Mouse (Mus musculus): ENCODE results near the gene Sfmbt1.

The Sfmbt1 gene

DNA sequence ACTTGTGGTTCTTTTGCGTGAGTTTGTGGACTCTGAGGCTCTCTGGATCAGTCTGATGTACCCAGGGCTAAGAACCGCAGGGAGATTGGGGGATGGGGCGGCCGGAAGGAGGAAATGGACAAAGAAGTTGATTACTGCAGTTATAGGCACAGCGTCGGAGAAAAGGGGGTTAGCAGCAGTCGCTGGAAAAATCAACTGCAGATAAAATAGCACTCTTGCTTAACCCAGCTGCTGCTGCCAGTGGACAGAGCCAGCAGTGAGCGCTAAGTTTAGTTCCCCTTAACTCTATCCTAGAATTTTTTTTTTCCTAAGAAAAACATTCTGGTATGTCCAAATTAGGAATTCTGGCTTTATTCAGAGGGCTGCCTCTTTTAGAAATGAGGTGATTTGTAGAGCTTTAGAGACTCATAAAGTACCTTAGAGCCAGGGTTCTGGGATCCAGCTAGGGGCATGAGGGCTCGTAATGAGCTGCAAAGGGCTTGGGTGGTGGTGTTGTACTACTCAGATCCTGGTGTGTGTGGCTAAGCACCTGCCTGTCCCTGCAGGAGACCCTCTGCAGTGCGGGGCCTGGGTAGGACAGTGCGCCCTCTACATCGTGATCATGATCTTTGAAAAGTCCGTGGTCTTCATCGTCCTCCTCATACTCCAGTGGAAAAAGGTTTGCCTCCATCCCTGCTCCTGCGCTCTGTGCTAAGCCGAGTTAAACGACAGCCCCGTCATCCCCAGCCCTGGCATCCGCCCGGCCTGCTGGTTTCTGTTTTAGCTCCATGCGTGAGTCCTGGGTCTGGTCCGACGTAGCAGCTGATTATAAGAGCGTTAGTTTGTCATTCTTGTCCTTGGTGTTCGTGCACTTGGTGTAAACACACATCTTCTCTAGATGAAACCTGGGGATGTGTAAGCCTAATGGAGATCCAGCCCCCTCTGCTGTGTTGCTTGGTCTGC, 155.8 kb downstream of the Sfmbt1 start:
- no peak for DNase-seq (ENCODE audit: low read depth, low spot score)
